Mouse (Mus musculus): ENCODE measurements around the gene Il6st.

Il6st gene

GRCm38 (mm10) chr13:112482525-112482924 is 18.7 kb downstream of the Il6st start:
- DNase-seq (ENCODE audit: low read depth, low spot score), result no peak

GRCm38 (mm10) chr13:112483015-112483414 is 19.1 kb downstream of the Il6st start:
- no peak for DNase-seq (ENCODE audit: low read depth, low spot score)

GRCm38 (mm10) chr13:112486236-112486635 is 22.4 kb downstream of the Il6st start:
- no peak for DNase-seq (ENCODE audit: low read depth, low spot score)

GRCm38 (mm10) chr13:112486676-112487075 is 22.8 kb downstream of the Il6st start:
- DNase-seq (ENCODE audit: low read depth, low spot score), result peak; percentile 77

GRCm38 (mm10) chr13:112490036-112490435 is 26.2 kb downstream of the Il6st start:
- DNase-seq (ENCODE audit: low read depth, low spot score), result no peak

GRCm38 (mm10) chr13:112491636-112492284 is 27.9 kb downstream of the Il6st start:
- DNase-seq (ENCODE audit: low read depth, low spot score), result no peak

GRCm38 (mm10) chr13:112492285-112492678 is 28.4 kb downstream of the Il6st start:
- no peak for DNase-seq (ENCODE audit: low read depth, low spot score)

- DNase-seq (ENCODE audit: low read depth, low spot score), result no peak
Observed at GRCm38 (mm10) chr13:112494590-112494989, 30.7 kb downstream of the Il6st start.

- DNase-seq (ENCODE audit: low read depth, low spot score), result no peak
Observed at GRCm38 (mm10) chr13:112500027-112500426, 36.2 kb downstream of the Il6st start.

- no peak for DNase-seq (ENCODE audit: low read depth, low spot score)
Observed at GRCm38 (mm10) chr13:112500466-112500865, 36.6 kb downstream of the Il6st start.

GRCm38 (mm10) chr13:112503846-112504245 is 40.0 kb downstream of the Il6st start:
- no peak for DNase-seq (ENCODE audit: low read depth, low spot score)

- no peak for DNase-seq (ENCODE audit: low read depth, low spot score)
Observed at GRCm38 (mm10) chr13:112505436-112505835, 41.6 kb downstream of the Il6st start.

- DNase-seq (ENCODE audit: low read depth, low spot score), result no peak
Observed at GRCm38 (mm10) chr13:112506766-112507165, 42.9 kb downstream of the Il6st start.

- no peak for DNase-seq (ENCODE audit: low read depth, low spot score)
Observed at GRCm38 (mm10) chr13:112507691-112508090, 43.8 kb downstream of the Il6st start.

GRCm38 (mm10) chr13:112508487-112508886 is 44.6 kb downstream of the Il6st start:
- no peak for DNase-seq (ENCODE audit: low read depth, low spot score)

- peak; percentile 79 for DNase-seq (ENCODE audit: low read depth, low spot score)
Observed at GRCm38 (mm10) chr13:112509465-112509864, 45.6 kb downstream of the Il6st start.

GRCm38 (mm10) chr13:112510437-112511212 is 46.8 kb downstream of the Il6st start:
- no peak for DNase-seq (ENCODE audit: low read depth, low spot score)

GRCm38 (mm10) chr13:112511261-112511660 is 47.4 kb downstream of the Il6st start:
- no peak for DNase-seq (ENCODE audit: low read depth, low spot score)

GRCm38 (mm10) chr13:112511810-112512209 is 47.9 kb downstream of the Il6st start:
- DNase-seq (ENCODE audit: low read depth, low spot score), result no peak

GRCm38 (mm10) chr13:112512824-112513223 is 49.0 kb downstream of the Il6st start:
- DNase-seq (ENCODE audit: low read depth, low spot score), result no peak

- no peak for DNase-seq (ENCODE audit: low read depth, low spot score)
Observed at GRCm38 (mm10) chr13:112514546-112514945, 50.7 kb downstream of the Il6st start.

- no peak for DNase-seq (ENCODE audit: low read depth, low spot score)
Observed at GRCm38 (mm10) chr13:112522261-112522660, 58.4 kb downstream of the Il6st start.

- DNase-seq (ENCODE audit: low read depth, low spot score), result no peak
Observed at GRCm38 (mm10) chr13:112522896-112523295, 59.0 kb downstream of the Il6st start.

Measured in R1 (cell line).